Mouse (Mus musculus) R1 (cell line): ENCODE data around the gene Zbed4.
"Not testable (repeated sequence)": the region's sequence is repeated elsewhere in the genome, so short reads cannot be mapped to it uniquely, and the experiment has no call there.

Experiments
- DNase-seq: peaks from one replicate; pipeline ENCODE4 v3.0.0-alpha.2; 2018; ENCODE audit warnings: low read depth, low spot score

The Zbed4 gene

GRCm38 (mm10) chr15:88751564-88752402, at the start of gene Zbed4:
Zbed4 (plus strand) TSS chr15:88751660.
- peak; percentile 86 for DNase-seq

GRCm38 (mm10) chr15:88702501-88702900, 49.0 kb upstream of the Zbed4 start:
- no peak for DNase-seq

- DNase-seq, result no peak
Observed at GRCm38 (mm10) chr15:88704284-88704683, 47.2 kb upstream of the Zbed4 start.

- DNase-seq, result peak; percentile 61
Observed at GRCm38 (mm10) chr15:88706320-88706719, 45.1 kb upstream of the Zbed4 start.

GRCm38 (mm10) chr15:88706987-88707386, 44.5 kb upstream of the Zbed4 start:
- not testable (repeated sequence) for DNase-seq

- DNase-seq, result peak; percentile 98
Observed at GRCm38 (mm10) chr15:88708204-88708603, 43.3 kb upstream of the Zbed4 start.

GRCm38 (mm10) chr15:88708657-88709511, 42.6 kb upstream of the Zbed4 start:
- DNase-seq, result peak; percentile 100

GRCm38 (mm10) chr15:88709878-88710277, 41.6 kb upstream of the Zbed4 start:
- peak; percentile 67 for DNase-seq

- DNase-seq, result peak; percentile 44
Observed at GRCm38 (mm10) chr15:88712501-88712900, 39.0 kb upstream of the Zbed4 start.

GRCm38 (mm10) chr15:88714021-88714589, 37.4 kb upstream of the Zbed4 start:
- DNase-seq, result no peak

- DNase-seq, result peak; percentile 77
Observed at GRCm38 (mm10) chr15:88716350-88716749, 35.1 kb upstream of the Zbed4 start.

- no peak for DNase-seq
Observed at GRCm38 (mm10) chr15:88717239-88717638, 34.2 kb upstream of the Zbed4 start.

GRCm38 (mm10) chr15:88723205-88723604, 28.3 kb upstream of the Zbed4 start:
- no peak for DNase-seq

- DNase-seq, result no peak
Observed at GRCm38 (mm10) chr15:88724311-88724710, 27.1 kb upstream of the Zbed4 start.

- no peak for DNase-seq
Observed at GRCm38 (mm10) chr15:88725036-88725435, 26.4 kb upstream of the Zbed4 start.

- no peak for DNase-seq
Observed at GRCm38 (mm10) chr15:88727204-88727603, 24.3 kb upstream of the Zbed4 start.

- no peak for DNase-seq
Observed at GRCm38 (mm10) chr15:88730717-88731116, 20.7 kb upstream of the Zbed4 start.

- DNase-seq, result no peak
Observed at GRCm38 (mm10) chr15:88732405-88733020, 18.9 kb upstream of the Zbed4 start.

GRCm38 (mm10) chr15:88733041-88733751, 18.3 kb upstream of the Zbed4 start:
- peak; percentile 72 for DNase-seq

- peak; percentile 65 for DNase-seq
Observed at GRCm38 (mm10) chr15:88733834-88734571, 17.5 kb upstream of the Zbed4 start, which contains the start of gene Brd1. Brd1 (minus strand) TSS chr15:88734233.
